Mouse (Mus musculus) right cerebral cortex, postnatal 14 days (tissue): ENCODE results near the gene Eif4a1.

Experiments
- DNase-seq: peaks from one replicate; pipeline ENCODE4 v3.0.0; 2022

Eif4a1 gene

DNA sequence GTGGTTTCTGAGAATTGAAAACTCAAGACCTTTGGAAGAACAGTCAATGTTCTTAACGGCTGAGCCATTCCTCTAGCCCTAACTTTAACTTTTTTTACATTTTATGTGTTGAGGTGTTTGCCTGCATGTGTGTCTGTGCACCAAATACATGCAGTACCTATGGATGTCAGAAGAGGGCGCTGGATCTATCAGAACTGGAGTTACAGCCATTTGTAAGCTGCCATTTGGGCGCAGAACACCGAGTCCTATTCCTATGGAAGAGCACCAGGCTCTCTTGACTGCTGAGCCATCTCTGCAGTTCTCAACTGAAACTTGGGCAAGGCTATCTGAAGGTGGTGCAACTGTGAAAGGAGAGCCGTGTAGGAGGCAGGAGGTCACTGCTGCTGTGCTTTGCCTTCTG lies 26.4 kb upstream of the Eif4a1 start:
- no peak for DNase-seq

- no peak for DNase-seq
Measured at GRCm38 (mm10) chr11:69697396-69697795, 25.2 kb upstream of the Eif4a1 start.

GRCm38 (mm10) chr11:69695361-69696181 lies 23.3 kb upstream of the Eif4a1 start, which contains the start of the genes Tnfsf12 and Tnfsfm13:
Gene Tnfsf12, minus strand, starts transcription at chr11:69695849.
Gene Tnfsfm13, minus strand, starts transcription at chr11:69696098.
- DNase-seq, result peak; percentile 52

- no peak for DNase-seq
Measured at GRCm38 (mm10) chr11:69695046-69695360, 22.8 kb upstream of the Eif4a1 start.

- no peak for DNase-seq
Measured at GRCm38 (mm10) chr11:69693421-69693965, 21.3 kb upstream of the Eif4a1 start.

GRCm38 (mm10) chr11:69692863-69693262 lies 20.6 kb upstream of the Eif4a1 start:
- no peak for DNase-seq

GRCm38 (mm10) chr11:69692196-69692811 lies 20.1 kb upstream of the Eif4a1 start:
- no peak for DNase-seq

DNA sequence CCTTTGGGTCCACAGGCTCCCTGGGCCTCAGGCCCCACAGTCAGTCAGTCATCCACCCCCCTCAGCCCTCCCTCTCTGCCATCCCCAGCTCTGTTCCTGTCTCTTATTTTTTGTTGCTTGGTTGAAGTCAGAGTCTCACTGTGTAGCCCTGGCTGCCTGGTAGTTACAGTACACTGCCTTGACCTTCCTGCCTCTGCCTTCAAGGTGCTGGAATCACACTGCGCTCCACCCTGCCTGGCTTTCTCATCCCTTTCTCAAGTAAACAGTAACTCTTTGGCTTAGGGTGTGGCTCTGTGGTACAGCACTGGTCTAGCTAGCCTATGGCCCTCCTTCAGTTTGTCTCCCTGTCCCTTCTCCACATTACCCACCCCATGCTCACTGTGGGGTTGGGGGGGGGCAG lies 17.7 kb upstream of the Eif4a1 start:
- DNase-seq, result no peak

DNA sequence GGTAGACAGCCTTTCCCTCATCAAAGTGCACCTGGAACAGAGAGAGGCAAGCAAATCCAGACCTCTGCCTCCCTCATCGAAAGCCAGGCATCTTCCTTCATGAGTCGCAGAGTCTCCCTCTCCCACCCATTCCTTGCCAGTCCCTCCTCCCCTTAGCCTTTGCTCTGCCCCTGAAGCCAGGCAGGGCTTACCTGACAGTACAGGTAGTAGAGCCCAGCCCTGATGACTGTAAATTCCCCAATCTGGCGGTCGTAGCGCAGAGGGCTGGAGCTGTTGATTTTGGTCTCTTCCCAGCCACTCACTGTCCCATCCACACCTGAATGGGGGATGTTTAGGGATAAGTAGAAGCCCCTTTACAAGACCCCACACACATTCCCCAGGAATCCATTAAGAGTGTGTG lies 14.8 kb upstream of the Eif4a1 start:
- no peak for DNase-seq

GRCm38 (mm10) chr11:69686377-69686776 lies 14.2 kb upstream of the Eif4a1 start:
- DNase-seq, result no peak

DNA sequence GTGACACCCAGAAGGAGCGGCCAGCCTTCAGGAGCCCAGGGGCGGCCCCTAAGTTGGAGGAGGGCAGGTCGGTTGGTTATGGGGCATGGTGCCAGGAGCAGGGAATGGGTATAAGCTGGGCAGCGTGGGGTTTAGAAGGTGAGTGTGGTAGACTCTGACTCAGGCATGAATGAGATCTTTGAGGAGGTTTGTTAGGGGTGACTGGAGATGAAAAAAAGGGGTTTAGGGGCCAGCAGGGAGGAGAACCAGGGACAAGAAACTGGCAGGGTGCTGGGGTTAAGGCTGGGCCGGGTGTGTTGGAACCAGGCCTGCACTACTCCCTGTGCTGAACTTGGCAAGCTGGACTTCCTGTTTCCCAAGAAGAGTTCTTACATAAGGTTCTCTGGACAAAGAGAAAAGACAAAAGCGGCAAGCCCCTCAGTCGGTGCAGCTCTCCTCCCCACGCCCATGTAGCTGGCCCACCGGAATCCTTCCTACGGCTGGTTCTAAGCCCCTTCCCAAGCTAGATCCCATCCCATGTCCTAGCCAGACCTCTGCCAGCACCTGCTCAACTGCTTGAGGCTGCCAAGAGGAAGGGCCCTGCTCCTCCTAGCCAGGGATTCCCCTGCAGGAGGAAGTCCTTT lies 13.4 kb upstream of the Eif4a1 start, which contains the start of gene Tnfsf13:
Gene Tnfsf13, minus strand, starts transcription at position 259 of the 623 bp plus-strand sequence.
- DNase-seq, result no peak

GRCm38 (mm10) chr11:69684936-69685335 lies 12.7 kb upstream of the Eif4a1 start:
- DNase-seq, result no peak

DNA sequence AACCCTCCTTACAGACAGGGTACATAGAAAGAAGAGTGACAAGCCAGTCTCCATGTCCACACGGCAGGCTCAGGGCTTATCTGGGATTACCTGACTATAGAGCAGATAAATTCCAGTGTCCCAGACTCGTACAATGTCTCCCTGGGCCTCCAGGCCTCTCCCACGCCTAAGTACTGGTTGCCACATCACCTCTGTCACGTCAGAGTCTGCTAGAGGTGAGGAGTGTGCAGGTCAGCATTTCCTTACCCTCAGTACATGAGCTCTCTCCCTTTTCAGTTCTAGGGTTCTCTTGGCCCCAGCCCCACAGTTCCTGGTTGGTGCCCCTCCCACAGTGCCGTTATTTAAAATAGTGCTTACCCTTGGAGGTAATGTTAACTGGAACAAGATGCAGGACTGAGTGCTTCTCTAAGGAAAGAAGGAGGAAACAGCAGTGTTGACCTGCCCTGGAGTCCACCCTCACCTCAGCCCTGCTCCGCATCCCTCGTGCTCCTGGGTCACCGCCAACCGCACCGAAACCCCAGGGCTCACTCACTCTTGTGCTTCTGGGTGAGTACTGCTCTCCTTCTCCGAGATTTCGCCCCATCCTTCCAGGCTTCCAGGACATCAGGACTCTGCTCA lies 12.0 kb upstream of the Eif4a1 start:
- DNase-seq, result no peak

GRCm38 (mm10) chr11:69683576-69683975 lies 11.4 kb upstream of the Eif4a1 start:
- no peak for DNase-seq

DNA sequence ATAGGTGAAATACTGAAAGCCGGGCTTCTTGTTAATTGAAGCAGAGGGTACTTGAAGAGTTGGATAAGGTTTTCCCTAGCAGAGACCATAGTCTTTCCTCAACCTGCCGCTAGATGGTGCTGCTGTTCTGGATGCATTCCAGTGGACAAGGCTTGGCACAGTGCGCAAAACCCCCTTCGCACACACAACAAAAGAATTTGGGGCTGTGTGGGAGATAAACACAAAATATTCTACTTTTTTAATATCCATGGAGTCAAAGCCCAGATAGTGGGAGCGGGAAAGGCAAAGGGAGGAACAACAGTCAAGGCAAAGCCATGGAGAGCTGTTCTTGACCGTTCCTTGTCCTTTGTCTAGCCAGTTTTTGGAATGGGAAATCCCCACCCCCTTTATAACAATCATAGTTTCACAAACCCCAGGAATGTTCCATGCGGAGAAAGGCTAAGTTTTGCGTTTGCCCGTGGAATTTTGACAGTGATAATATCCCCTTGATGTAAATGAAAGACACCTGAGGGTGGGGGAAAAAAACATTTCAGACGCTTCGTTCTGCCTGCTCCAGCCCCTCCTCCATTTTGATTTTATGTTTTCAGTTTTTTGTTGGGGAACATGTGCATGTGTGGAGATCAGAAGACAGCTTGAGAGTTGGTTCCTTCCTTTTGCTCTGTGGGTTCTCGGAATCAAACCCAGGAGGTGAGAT lies 10.8 kb upstream of the Eif4a1 start:
- DNase-seq, result peak; percentile 89

- no peak for DNase-seq
Measured at GRCm38 (mm10) chr11:69682209-69682839, 10.1 kb upstream of the Eif4a1 start.

DNA sequence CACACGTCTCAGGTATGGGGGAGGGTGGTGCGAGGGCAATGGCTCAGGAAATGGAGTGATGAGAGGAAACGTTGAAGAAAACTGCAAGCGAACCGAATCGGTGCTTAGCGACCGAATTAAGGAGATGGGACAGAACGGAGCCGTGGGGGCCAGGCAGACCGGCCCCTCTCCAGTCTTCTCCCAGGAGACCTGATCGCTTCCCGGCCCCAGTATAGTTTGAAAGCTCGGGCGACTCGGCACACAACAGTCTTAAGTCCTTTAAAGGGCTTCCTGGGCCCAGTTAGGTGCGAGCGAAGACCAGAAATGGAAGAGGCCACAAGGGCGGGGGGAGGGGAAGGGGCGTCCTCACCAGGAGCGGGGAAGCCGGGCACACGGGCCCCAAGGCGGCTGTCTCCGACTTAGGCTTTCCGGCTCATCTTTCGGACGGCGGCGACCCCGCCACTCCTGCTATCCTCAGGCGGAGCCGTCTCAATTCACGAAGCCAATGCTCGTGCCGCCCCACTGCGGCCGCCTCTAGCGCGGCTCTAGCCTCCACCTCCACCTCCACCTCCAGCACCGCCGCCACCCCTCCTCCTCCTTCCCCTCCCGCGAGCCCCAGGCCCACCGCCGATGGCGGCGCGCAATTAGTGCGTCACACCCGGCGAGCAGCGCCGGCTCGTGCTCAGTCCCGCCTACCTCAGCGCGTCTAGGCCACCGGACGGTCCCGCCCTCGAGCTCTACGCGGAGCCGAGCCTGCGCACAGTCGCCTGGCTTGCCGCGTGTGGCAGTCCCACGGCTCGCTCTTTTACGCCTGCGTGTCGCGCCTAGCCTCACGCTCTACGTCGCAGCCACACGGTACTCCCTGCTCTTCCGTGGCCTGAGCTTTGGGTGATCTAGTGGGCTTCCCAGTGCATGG lies 9.3 kb upstream of the Eif4a1 start, which contains the start of gene Senp3:
Gene Senp3, minus strand, starts transcription at position 771 of the 895 bp plus-strand sequence.
- peak; percentile 98 for DNase-seq

- DNase-seq, result no peak
Measured at GRCm38 (mm10) chr11:69680136-69680855, 8.1 kb upstream of the Eif4a1 start.

- DNase-seq, result no peak
Measured at GRCm38 (mm10) chr11:69679144-69679543, 6.9 kb upstream of the Eif4a1 start.

GRCm38 (mm10) chr11:69671726-69672124 lies 498 bp downstream of the Eif4a1 start:
- no peak for DNase-seq
